Mouse (Mus musculus) stomach, embryonic 15.5 days (tissue): ENCODE results near the gene Atp8b3. TPM values are rescaled to one million over a fixed set of nuclear protein-coding genes. Genes with fewer than 3 reads are reported as not detected.

Source experiments
- ATAC-seq: fragments of 200-750 bp; cut with Nextera tagmentation; 2 replicates; pipeline ENCODE4 v1.8.0; 2017; ENCODE audit warnings: low read depth, moderate number of reproducible peaks, moderate TSS enrichment; ENCODE audit not compliant: insufficient read depth, low FRiP score
- H3K27ac ChIP-seq: fragments of 300-500 bp; sonication (generic); 2 replicates; pipeline ENCODE4 v1.5.1; 2015; ENCODE audit warnings: mild to moderate bottlenecking, inconsistent platforms
- H3K27me3 ChIP-seq: fragments of 300-500 bp; sonication (generic); replicated peaks from 2 replicates; pipeline ENCODE4 v1.6.1; 2015; ENCODE audit warnings: inconsistent platforms
- H3K36me3 ChIP-seq: fragments of 300-500 bp; sonication (generic); 2 replicates; pipeline ENCODE4 v1.6.1; 2015; ENCODE audit warnings: inconsistent platforms
- H3K4me1 ChIP-seq: fragments of 300-500 bp; sonication (generic); 2 replicates; pipeline ENCODE4 v1.6.1; 2015; ENCODE audit warnings: inconsistent platforms
- H3K4me2 ChIP-seq: fragments of 300-500 bp; sonication (generic); 2 replicates; pipeline ENCODE4 v1.6.1; 2015; ENCODE audit warnings: mild to moderate bottlenecking, inconsistent platforms
- H3K4me3 ChIP-seq: fragments of 300-500 bp; sonication (generic); replicated peaks from 2 replicates; pipeline ENCODE4 v1.5.1; 2015; ENCODE audit warnings: inconsistent platforms
- H3K9ac ChIP-seq: fragments of 300-500 bp; sonication (generic); 2 replicates; pipeline ENCODE4 v1.6.1; 2015; ENCODE audit warnings: inconsistent platforms
- H3K9me3 ChIP-seq: fragments of 300-500 bp; sonication (generic); 2 replicates; pipeline ENCODE4 v1.6.1; 2016; ENCODE audit warnings: inconsistent platforms
- WGBS: fragments of 180-500 bp; shearing (Covaris S2); methylation state at CpG from one replicate; pipeline ENCODE4 v1.1.7; 2015; 5-methylcytosine and 5-hydroxymethylcytosine counted together
- polyA plus RNA-seq: library from polyadenylated mRNA; unstranded; fragments of >200 nt; fragmentation: Nextera tagmentation; extraction: Ambion mirVana; gene quantifications from 2 replicates; pipeline ENCODE4 v1.2.1, GENCODE M21; 2015

The Atp8b3 gene
- polyA plus RNA-seq, 1 experiment from 2014 or later, result 0.19 TPM

DNA sequence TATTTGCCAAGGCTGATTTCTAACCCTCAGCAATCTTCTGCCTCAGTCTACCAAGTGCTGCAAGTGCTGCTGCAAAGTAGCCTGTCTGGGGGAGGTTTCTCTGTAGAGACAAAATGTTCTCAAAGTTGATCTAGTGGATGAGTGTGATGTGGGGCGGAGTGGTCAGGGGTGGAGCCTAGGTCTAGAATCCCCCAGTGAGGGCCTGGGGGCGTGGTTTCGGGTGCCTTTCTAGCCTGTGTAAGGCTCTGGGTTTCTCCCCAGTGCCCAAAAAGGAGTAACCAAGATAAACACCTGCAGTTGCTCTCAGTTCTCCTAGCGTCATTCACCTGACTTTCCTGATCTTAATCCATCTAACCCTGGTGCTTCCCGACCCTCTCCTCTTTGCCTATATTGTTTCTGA is 57.9 kb downstream of the Atp8b3 start:
- peaks cover 5% of the 10 kb centered on the region; the same call in 1 of the 2 replicates for H3K4me1 ChIP-seq
- no peak overlapping the region for H3K27ac ChIP-seq
- no peak overlapping the region for H3K9ac ChIP-seq
- H3K36me3 ChIP-seq, result no peaks in the 10 kb centered on the region
- 12% methylated on average over 5 of the region's 5 CpGs for WGBS
- H3K4me3 ChIP-seq, result no peak overlapping the region
- H3K9me3 ChIP-seq, result no peaks in the 10 kb centered on the region
- H3K27me3 ChIP-seq, result peaks cover 16% of the 10 kb centered on the region
- no peak overlapping the region for H3K4me2 ChIP-seq
- ATAC-seq, result peak; percentile 44; the same call in 1 of the 2 replicates

DNA sequence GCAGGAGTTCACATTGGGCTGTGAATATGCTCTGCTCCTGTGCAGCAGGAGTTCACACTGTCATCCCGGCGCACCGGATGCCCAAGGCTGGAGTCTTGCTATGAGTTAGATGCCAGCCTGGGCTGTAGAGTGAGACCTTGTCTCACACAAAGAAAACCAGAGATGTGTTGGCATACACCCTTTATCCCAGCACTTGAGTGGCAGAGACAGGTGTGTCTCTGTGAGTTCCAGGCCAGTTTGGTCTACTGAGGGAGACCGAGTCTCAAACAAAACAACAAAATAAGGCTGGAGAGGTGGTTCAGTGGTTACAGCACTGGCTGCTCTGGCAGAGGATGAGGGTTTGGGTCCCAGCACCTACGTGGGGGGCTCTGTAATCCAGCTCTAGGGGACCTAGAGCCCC is 60.4 kb downstream of the Atp8b3 start:
- H3K27ac ChIP-seq, result no peak overlapping the region
- H3K36me3 ChIP-seq, result no peaks in the 10 kb centered on the region
- peaks cover 4% of the 10 kb centered on the region for H3K27me3 ChIP-seq
- no peak overlapping the region for H3K4me2 ChIP-seq
- ATAC-seq, result no peak
- H3K4me3 ChIP-seq, result no peak overlapping the region
- H3K9me3 ChIP-seq, result no peaks in the 10 kb centered on the region
- H3K9ac ChIP-seq, result no peak overlapping the region
- WGBS, result 74% methylated on average over 5 of the region's 5 CpGs
- peaks cover 12% of the 10 kb centered on the region for H3K4me1 ChIP-seq

DNA sequence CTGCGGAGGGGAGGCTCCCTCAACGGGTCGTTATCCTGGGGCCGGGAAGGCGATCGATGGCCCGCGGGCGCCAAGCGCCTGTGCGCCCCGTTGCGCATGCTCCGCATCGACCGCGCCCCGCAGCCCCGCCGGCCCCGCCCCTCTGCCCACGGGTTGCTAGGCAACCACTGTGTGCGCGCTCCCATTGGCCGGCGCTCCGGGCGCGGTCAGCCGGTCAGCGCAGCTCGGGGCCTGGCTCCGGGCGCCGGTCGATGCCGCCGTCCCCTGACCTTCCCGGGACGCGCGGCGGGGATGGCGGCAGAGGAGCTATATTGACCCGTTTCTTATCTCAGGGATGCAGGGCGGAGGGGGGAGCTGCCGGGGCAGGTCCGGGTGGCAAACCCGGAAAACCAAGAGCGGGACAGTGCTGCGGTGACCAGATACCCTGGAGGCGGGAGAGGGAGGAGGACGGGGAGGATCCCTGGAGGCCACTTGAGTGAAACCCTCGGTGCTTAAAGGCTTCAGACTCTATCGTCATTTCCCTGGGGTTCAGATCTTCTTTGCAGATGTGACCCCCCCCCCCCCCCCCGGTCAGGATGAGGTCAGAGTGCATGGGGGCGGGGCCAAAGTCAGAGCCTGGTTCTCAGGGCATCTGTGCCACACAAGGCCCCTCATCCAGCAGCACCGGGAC is 63.5 kb downstream of the Atp8b3 start:
- Histone ChIP-seq H3K27ac (peak overlapping the region; percentile 36; the same call in 1 of the 2 replicates), H3K4me1 (peaks cover 7% of the 10 kb centered on the region), H3K4me2 (peak overlapping the region; percentile 89), H3K9ac (peak overlapping the region; percentile 32; the same call in 1 of the 2 replicates), H3K36me3 (no peaks in the 10 kb centered on the region), H3K27me3 (peaks cover 19% of the 10 kb centered on the region), H3K9me3 (no peaks in the 10 kb centered on the region), H3K4me3 (peak overlapping the region; percentile 64)
- under 1% methylated on average over 57 of the region's 58 CpGs for WGBS
- peak; percentile 88 for ATAC-seq

Other genes starting within 250 kb of the Atp8b3 start
- gene Rps15, start 246.7 kb downstream of the Atp8b3 start, polyA plus RNA-seq, result 904 and 948 TPM in 2 replicates
- 5.0 and 5.2 TPM in 2 replicates for gene Apc2, start 243.1 kb downstream of the Atp8b3 start, polyA plus RNA-seq
- 40.5 and 46.4 TPM in 2 replicates for gene 2310011J03Rik, start 218.6 kb downstream of the Atp8b3 start, polyA plus RNA-seq
- gene Pcsk4, start 209.6 kb downstream of the Atp8b3 start, polyA plus RNA-seq, result 4.8 and 5.4 TPM in 2 replicates
- gene Reep6, start 209.2 kb downstream of the Atp8b3 start, polyA plus RNA-seq, result 44.5 and 51.2 TPM in 2 replicates
- gene Adamtsl5, start 190.7 kb downstream of the Atp8b3 start, polyA plus RNA-seq, result 13.7 and 17.0 TPM in 2 replicates
- 0.30 and 0.67 TPM in 2 replicates for gene Plk5, start 182.7 kb downstream of the Atp8b3 start, polyA plus RNA-seq
- 7.8 and 8.7 TPM in 2 replicates for gene Mex3d, start 151.5 kb downstream of the Atp8b3 start, polyA plus RNA-seq
- gene Mbd3, start 139.6 kb downstream of the Atp8b3 start, polyA plus RNA-seq, result 204 and 216 TPM in 2 replicates
- 724 and 753 TPM in 2 replicates for gene Uqcr11, start 132.3 kb downstream of the Atp8b3 start, polyA plus RNA-seq
- gene Tcf3, start 105.5 kb downstream of the Atp8b3 start, polyA plus RNA-seq, result 88.9 and 100 TPM in 2 replicates
- gene Onecut3, start 44.3 kb downstream of the Atp8b3 start, polyA plus RNA-seq, result 0.18 and 0.21 TPM in 2 replicates
- 23.2 and 23.3 TPM in 2 replicates for gene Rexo1, start 22.4 kb upstream of the Atp8b3 start, polyA plus RNA-seq
- gene Klf16, start 38.2 kb upstream of the Atp8b3 start, polyA plus RNA-seq, result 9.3 and 10.3 TPM in 2 replicates
- 102 and 103 TPM in 2 replicates for gene Abhd17a, start 51.2 kb upstream of the Atp8b3 start, polyA plus RNA-seq
- 86.1 and 93.0 TPM in 2 replicates for gene Scamp4, start 63.7 kb upstream of the Atp8b3 start, polyA plus RNA-seq
- gene Adat3, start 63.8 kb upstream of the Atp8b3 start, polyA plus RNA-seq, result 6.1 and 6.4 TPM in 2 replicates
- gene Gm49322, start 66.9 kb upstream of the Atp8b3 start, polyA plus RNA-seq, result 3.9 TPM in 2 replicates
- 134 and 148 TPM in 2 replicates for gene Csnk1g2, start 83.7 kb upstream of the Atp8b3 start, polyA plus RNA-seq
- gene Btbd2, start 117.9 kb upstream of the Atp8b3 start, polyA plus RNA-seq, result 70.1 and 72.2 TPM in 2 replicates
- 83.9 and 86.3 TPM in 2 replicates for gene Mknk2, start 139.0 kb upstream of the Atp8b3 start, polyA plus RNA-seq
- 46.2 and 47.5 TPM in 2 replicates for gene Mob3a, start 162.9 kb upstream of the Atp8b3 start, polyA plus RNA-seq
- 27.1 and 32.0 TPM in 2 replicates for gene Izumo4, start 163.1 kb upstream of the Atp8b3 start, polyA plus RNA-seq
- gene Ap3d1, start 203.1 kb upstream of the Atp8b3 start, polyA plus RNA-seq, result 76.1 and 82.3 TPM in 2 replicates
- 17.3 and 17.4 TPM in 2 replicates for gene Dot1l, start 216.1 kb upstream of the Atp8b3 start, polyA plus RNA-seq